Mouse (Mus musculus) urinary bladder, postnatal 0 days (tissue): ENCODE measurements around the gene Tpsb2. TPM values are rescaled to one million over a fixed set of nuclear protein-coding genes. Genes with fewer than 3 reads are reported as not detected.

Experiments
- polyA plus RNA-seq: library from polyadenylated mRNA; unstranded; fragments of >200 nt; fragmentation: Nextera tagmentation; extraction: Ambion mirVana; gene quantifications from 2 replicates; pipeline ENCODE4 v1.2.1, GENCODE M21; 2015

Gene Tpsb2
- 43.4 and 152 TPM in 2 replicates for polyA plus RNA-seq

DNA sequence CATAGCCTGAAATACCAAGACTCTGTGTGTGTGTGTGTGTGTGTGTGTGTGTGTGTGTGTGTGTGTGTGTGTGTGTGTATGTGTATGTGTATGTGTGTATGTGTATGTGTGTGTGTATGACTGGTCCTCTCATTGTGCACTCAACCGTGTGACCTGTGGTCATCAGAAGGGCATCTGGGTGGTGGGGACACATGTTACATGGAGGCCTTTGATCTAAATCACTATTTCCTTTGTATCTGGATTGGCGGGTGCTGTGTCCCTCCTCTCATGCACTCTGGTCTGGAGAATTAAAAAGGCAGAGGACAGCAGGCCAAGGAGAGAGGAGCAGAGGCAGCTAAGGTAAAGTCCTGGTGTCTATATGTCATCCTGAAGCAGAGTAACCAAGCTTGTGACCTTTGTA is at the start of gene Tpsb2:
TSS of gene Tpsb2 (plus strand) at position 301 of the 400 bp plus-strand sequence.

DNA sequence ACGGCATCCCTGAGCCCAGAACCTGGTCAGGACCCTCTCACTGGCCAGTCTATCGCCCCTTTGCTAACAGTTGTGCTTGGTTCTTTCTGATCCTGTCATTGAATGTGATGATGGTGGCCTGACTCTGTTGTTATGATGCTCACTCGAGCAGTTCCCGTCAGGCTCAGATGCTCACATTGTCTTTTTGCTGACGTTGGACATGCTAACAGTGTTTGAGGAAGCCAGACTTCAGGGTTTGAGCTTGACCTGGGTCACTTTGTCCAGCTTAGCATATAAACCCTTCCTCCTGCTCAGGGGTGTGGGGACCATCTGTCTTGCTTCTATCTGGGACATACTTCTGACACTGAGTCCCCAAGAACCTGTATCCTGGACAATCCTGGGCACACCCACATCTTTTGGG is 47.8 kb upstream of the Tpsb2 start, which contains the start of gene Prss29:
TSS of gene Prss29 (plus strand) at position 301 of the 400 bp plus-strand sequence.

DNA sequence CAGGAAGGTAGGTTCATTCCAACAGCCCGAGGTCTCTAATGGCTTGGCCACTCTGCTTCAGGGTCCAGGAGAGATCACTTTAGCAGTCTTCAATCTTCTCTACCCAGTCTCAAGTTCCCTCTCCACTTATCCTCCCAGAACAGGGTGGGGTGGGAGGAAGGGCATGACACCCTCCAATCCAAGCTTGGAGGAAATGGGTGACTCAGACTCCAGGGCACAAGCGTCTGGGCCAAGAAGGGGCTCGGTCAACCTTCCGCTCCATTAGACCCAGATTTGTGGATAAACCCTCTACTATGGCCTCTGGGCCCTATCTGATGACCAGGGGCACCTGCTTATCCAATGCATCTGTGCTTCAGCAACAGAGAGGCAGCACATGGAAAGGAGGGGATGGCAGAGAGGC is 20.6 kb upstream of the Tpsb2 start, which contains the start of gene Tpsab1:
TSS of gene Tpsab1 (minus strand) at position 101 of the 400 bp plus-strand sequence.

DNA sequence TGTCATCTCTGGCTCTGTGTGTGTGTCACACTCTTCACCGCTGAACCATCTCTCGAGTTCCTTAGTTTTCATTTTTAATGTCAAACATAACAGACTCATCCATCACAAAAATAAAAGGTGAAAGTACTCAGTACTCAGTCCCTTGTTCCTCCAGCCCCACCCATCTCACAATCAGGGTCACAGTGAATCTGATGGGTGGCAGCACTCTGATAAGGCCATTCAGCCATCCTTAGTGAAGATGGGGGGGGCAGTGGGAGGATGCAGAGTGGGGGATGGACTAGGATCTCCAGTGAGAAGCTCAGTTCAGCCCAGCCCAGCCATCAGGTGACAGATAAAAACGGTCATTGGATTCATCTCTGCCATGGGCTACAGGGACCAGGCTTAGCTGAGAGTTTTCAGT is 2.9 kb downstream of the Tpsb2 start, which contains the start of gene Tpsg1:
TSS of gene Tpsg1 (plus strand) at position 301 of the 400 bp plus-strand sequence.

Other genes starting within 250 kb of the Tpsb2 start
- not detected in 2 replicates for gene Ptx4, start 245.5 kb upstream of the Tpsb2 start, polyA plus RNA-seq
- 15.0 and 15.7 TPM in 2 replicates for gene Clcn7, start 232.9 kb upstream of the Tpsb2 start, polyA plus RNA-seq
- 0.16 TPM in 1 of 2 replicates, not detected in the other for gene Ccdc154, start 203.8 kb upstream of the Tpsb2 start, polyA plus RNA-seq
- gene Gm38655, start 190.8 kb upstream of the Tpsb2 start, polyA plus RNA-seq, result not detected in 2 replicates
- gene BC003965, start 181.8 kb upstream of the Tpsb2 start, polyA plus RNA-seq, result 20.4 and 21.7 TPM in 2 replicates
- 3.7 and 3.9 TPM in 2 replicates for gene Unkl, start 177.9 kb upstream of the Tpsb2 start, polyA plus RNA-seq
- gene Gnptg, start 126.2 kb upstream of the Tpsb2 start, polyA plus RNA-seq, result 24.6 and 31.8 TPM in 2 replicates
- gene Tsr3, start 126.1 kb upstream of the Tpsb2 start, polyA plus RNA-seq, result 34.5 and 36.9 TPM in 2 replicates
- gene Baiap3, start 109.9 kb upstream of the Tpsb2 start, polyA plus RNA-seq, result 1.2 and 2.0 TPM in 2 replicates
- gene Ube2i, start 91.7 kb upstream of the Tpsb2 start, polyA plus RNA-seq, result 275 and 315 TPM in 2 replicates
- 0.82 and 1.6 TPM in 2 replicates for gene Prss34, start 67.9 kb upstream of the Tpsb2 start, polyA plus RNA-seq
- not detected in 2 replicates for gene Prss28, start 57.7 kb upstream of the Tpsb2 start, polyA plus RNA-seq
- not detected in 2 replicates for gene Prss29, start 47.7 kb upstream of the Tpsb2 start, polyA plus RNA-seq
- 2.4 and 10.9 TPM in 2 replicates for gene Tpsab1, start 20.7 kb upstream of the Tpsb2 start, polyA plus RNA-seq
- gene Tpsg1, start 3.0 kb downstream of the Tpsb2 start, polyA plus RNA-seq, result 0.82 and 1.7 TPM in 2 replicates
- 5.6 and 7.4 TPM in 2 replicates for gene Cacna1h, start 67.5 kb downstream of the Tpsb2 start, polyA plus RNA-seq
- not detected in 2 replicates for gene Tekt4, start 88.3 kb downstream of the Tpsb2 start, polyA plus RNA-seq
- gene Sstr5, start 131.0 kb downstream of the Tpsb2 start, polyA plus RNA-seq, result not detected in 2 replicates
- 1.6 and 1.7 TPM in 2 replicates for gene Sox8, start 204.4 kb downstream of the Tpsb2 start, polyA plus RNA-seq
- 16.8 and 17.1 TPM in 2 replicates for gene Lmf1, start 212.8 kb downstream of the Tpsb2 start, polyA plus RNA-seq